Mouse (Mus musculus) stomach, embryonic 16.5 days (tissue): ENCODE data around the gene Phactr2. TPM values are rescaled to one million over a fixed set of nuclear protein-coding genes. Genes with fewer than 3 reads are reported as not detected.
"Not testable (repeated sequence)": the region's sequence is repeated elsewhere in the genome, so short reads cannot be mapped to it uniquely, and the experiment has no call there.

ENCODE experiments used
- ATAC-seq: fragments of 200-750 bp; cut with Nextera tagmentation; 2 replicates; pipeline ENCODE4 v1.8.0; 2017; ENCODE audit warnings: moderate number of reproducible peaks, moderate TSS enrichment; ENCODE audit not compliant: insufficient read depth, low FRiP score
- H3K27ac ChIP-seq: fragments of 300-500 bp; sonication (generic); 2 replicates; pipeline ENCODE4 v1.5.1; 2014; ENCODE audit warnings: low read length
- H3K27me3 ChIP-seq: fragments of 300-500 bp; sonication (generic); 2 replicates; pipeline ENCODE4 v1.6.1; 2014; ENCODE audit warnings: low read length, control low read depth, mixed read lengths; ENCODE audit not compliant: control insufficient read depth, insufficient read depth
- H3K36me3 ChIP-seq: fragments of 300-500 bp; sonication (generic); 2 replicates; pipeline ENCODE4 v1.6.1; 2014; ENCODE audit warnings: low read length; ENCODE audit not compliant: control insufficient read depth, insufficient read depth
- H3K4me1 ChIP-seq: fragments of 300-500 bp; sonication (generic); 2 replicates; pipeline ENCODE4 v1.6.1; 2014; ENCODE audit warnings: low read length, control low read depth, mixed read lengths; ENCODE audit not compliant: control insufficient read depth, insufficient read depth
- H3K4me2 ChIP-seq: fragments of 300-500 bp; sonication (generic); 2 replicates; pipeline ENCODE4 v1.6.1; 2014; ENCODE audit warnings: low read depth, low read length, mixed read lengths
- H3K4me3 ChIP-seq: fragments of 300-500 bp; sonication (generic); replicated peaks from 2 replicates; pipeline ENCODE4 v1.5.1; 2014; ENCODE audit warnings: mild to moderate bottlenecking, low read length
- H3K9ac ChIP-seq: fragments of 300-500 bp; sonication (generic); 2 replicates; pipeline ENCODE4 v1.6.1; 2014; ENCODE audit warnings: low read length
- H3K9me3 ChIP-seq: fragments of 300-500 bp; sonication (generic); replicated peaks from 2 replicates; pipeline ENCODE4 v1.6.1; 2016; ENCODE audit warnings: low read length, control low read depth; ENCODE audit not compliant: control insufficient read depth
- WGBS: fragments of 180-500 bp; shearing (Covaris S2); extraction: QIAGEN DNeasy Blood & Tissue Kit; methylation state at CpG from one replicate; pipeline ENCODE4 v1.1.7; 2014; 5-methylcytosine and 5-hydroxymethylcytosine counted together
- polyA plus RNA-seq: library from polyadenylated mRNA; unstranded; fragments of >200 nt; fragmentation: Nextera tagmentation; extraction: Ambion mirVana; gene quantifications from 2 replicates; pipeline ENCODE4 v1.2.1, GENCODE M21; 2015

The Phactr2 gene
- polyA plus RNA-seq, 1 experiment from 2014 or later = 26.4 TPM

GRCm38 (mm10) chr10:13199234-13199633 lies 275.0 kb downstream of the Phactr2 start:
- H3K4me3 ChIP-seq = no peak overlapping the region
- ATAC-seq = no peak
- WGBS = 74% methylated on average over 1 of the region's 1 CpGs
- H3K4me1 ChIP-seq = peaks cover 5% of the 10 kb centered on the region; the same call in 1 of the 2 replicates
- H3K27me3 ChIP-seq = no peaks in the 10 kb centered on the region
- no peak overlapping the region for H3K27ac ChIP-seq
- H3K9me3 ChIP-seq = no peaks in the 10 kb centered on the region; the same call in 1 of the 2 replicates
- H3K36me3 ChIP-seq = no peaks in the 10 kb centered on the region
- H3K9ac ChIP-seq = no peak overlapping the region
- no peak overlapping the region for H3K4me2 ChIP-seq

- Histone ChIP-seq H3K4me1 (peaks cover 10% of the 10 kb centered on the region), H3K27me3 (no peaks in the 10 kb centered on the region), H3K27ac (peak overlapping the region; percentile 64), H3K9me3 (no peaks in the 10 kb centered on the region; the same call in 1 of the 2 replicates), H3K36me3 (no peaks in the 10 kb centered on the region), H3K4me3 (no peak overlapping the region), H3K4me2 (no peak overlapping the region), H3K9ac (no peak overlapping the region)
- WGBS = 63% methylated on average over 8 of the region's 8 CpGs
- no peak for ATAC-seq
These were observed 277.2 kb downstream of the Phactr2 start for GRCm38 (mm10) chr10:13196872-13197507.

- not testable (repeated sequence) for ATAC-seq, H3K27me3 ChIP-seq, H3K36me3 ChIP-seq, H3K27ac ChIP-seq, H3K9me3 ChIP-seq, H3K9ac ChIP-seq
- H3K4me1 ChIP-seq = peaks cover 15% of the 10 kb centered on the region
- peak overlapping the region; percentile 97 for H3K4me3 ChIP-seq
- 84% methylated on average over 7 of the region's 7 CpGs for WGBS
- H3K4me2 ChIP-seq = peak overlapping the region; percentile 75; the same call in 1 of the 2 replicates
These were observed 280.7 kb downstream of the Phactr2 start for GRCm38 (mm10) chr10:13193496-13193895.

GRCm38 (mm10) chr10:13192731-13193351 lies 281.4 kb downstream of the Phactr2 start, which contains the start of gene Ltv1:
TSS of gene Ltv1 (minus strand) at chr10:13193168.
- peak within 1 kb of the TSS; percentile 75 for H3K4me2 ChIP-seq
- H3K9me3 ChIP-seq = no peaks in the 10 kb centered on the region
- peak; percentile 99 for ATAC-seq
- H3K27me3 ChIP-seq = no peaks in the 10 kb centered on the region
- peaks cover 2% of the 10 kb centered on the region; the same call in 1 of the 2 replicates for H3K36me3 ChIP-seq
- peak within 1 kb of the TSS; percentile 97 for H3K4me3 ChIP-seq
- peak within 1 kb of the TSS; percentile 96 for H3K9ac ChIP-seq
- H3K27ac ChIP-seq = peak within 1 kb of the TSS; percentile 98
- peaks cover 15% of the 10 kb centered on the region for H3K4me1 ChIP-seq
- under 1% methylated on average over 43 of the region's 43 CpGs for WGBS

GRCm38 (mm10) chr10:13189881-13190280 lies 284.3 kb downstream of the Phactr2 start:
- Histone ChIP-seq H3K36me3 (peaks cover 4% of the 10 kb centered on the region), H3K27ac (peak overlapping the region; percentile 2; the same call in 1 of the 2 replicates), H3K4me3 (no peak overlapping the region), H3K4me1 (peaks cover 10% of the 10 kb centered on the region), H3K9me3 (no peaks in the 10 kb centered on the region), H3K9ac (no peak overlapping the region), H3K27me3 (no peaks in the 10 kb centered on the region), H3K4me2 (no peak overlapping the region)
- 70% methylated on average over 5 of the region's 5 CpGs for WGBS
- ATAC-seq = no peak

GRCm38 (mm10) chr10:13186754-13187153 lies 287.5 kb downstream of the Phactr2 start:
- peak overlapping the region; percentile 7; the same call in 1 of the 2 replicates for H3K27ac ChIP-seq
- H3K27me3 ChIP-seq = no peaks in the 10 kb centered on the region
- H3K36me3 ChIP-seq = peaks cover 12% of the 10 kb centered on the region
- ATAC-seq = peak; percentile 63; the same call in 1 of the 2 replicates
- peaks cover 3% of the 10 kb centered on the region; the same call in 1 of the 2 replicates for H3K4me1 ChIP-seq
- H3K4me3 ChIP-seq = no peak overlapping the region
- no peak overlapping the region for H3K9ac ChIP-seq
- H3K9me3 ChIP-seq = no peaks in the 10 kb centered on the region
- 59% methylated on average over 3 of the region's 3 CpGs for WGBS
- H3K4me2 ChIP-seq = no peak overlapping the region

GRCm38 (mm10) chr10:13184170-13184766 lies 289.9 kb downstream of the Phactr2 start:
- no peaks in the 10 kb centered on the region for H3K9me3 ChIP-seq
- H3K36me3 ChIP-seq = peaks cover 26% of the 10 kb centered on the region
- no peak overlapping the region for H3K9ac ChIP-seq
- WGBS = 84% methylated on average over 4 of the region's 4 CpGs
- no peak for ATAC-seq
- no peak overlapping the region for H3K27ac ChIP-seq
- H3K4me2 ChIP-seq = no peak overlapping the region
- no peaks in the 10 kb centered on the region for H3K27me3 ChIP-seq
- H3K4me1 ChIP-seq = no peaks in the 10 kb centered on the region
- H3K4me3 ChIP-seq = no peak overlapping the region

- H3K9ac ChIP-seq = no peak overlapping the region
- 64% methylated on average over 7 of the region's 7 CpGs for WGBS
- no peaks in the 10 kb centered on the region for H3K9me3 ChIP-seq
- peak overlapping the region; percentile 53; the same call in 1 of the 2 replicates for H3K27ac ChIP-seq
- H3K4me2 ChIP-seq = no peak overlapping the region
- H3K4me1 ChIP-seq = no peaks in the 10 kb centered on the region
- H3K36me3 ChIP-seq = peaks cover 40% of the 10 kb centered on the region
- no peak for ATAC-seq
- H3K27me3 ChIP-seq = no peaks in the 10 kb centered on the region
- H3K4me3 ChIP-seq = no peak overlapping the region
These were observed 294.0 kb downstream of the Phactr2 start for GRCm38 (mm10) chr10:13180211-13180610.
